Mouse (Mus musculus): ENCODE data around the gene Cd5.

Gene Cd5

GRCm38 (mm10) chr19:10723649-10724048, 15.2 kb downstream of the Cd5 start:
- DNase-seq, result no peak

GRCm38 (mm10) chr19:10723084-10723483, 15.7 kb downstream of the Cd5 start:
- peak; percentile 59 for DNase-seq

- DNase-seq, result peak; percentile 60
These were observed 17.7 kb downstream of the Cd5 start for GRCm38 (mm10) chr19:10721064-10721463.

GRCm38 (mm10) chr19:10720524-10720923, 18.3 kb downstream of the Cd5 start:
- DNase-seq, result peak; percentile 52

- DNase-seq, result peak; percentile 91
These were observed 19.1 kb downstream of the Cd5 start for GRCm38 (mm10) chr19:10719751-10720150.

GRCm38 (mm10) chr19:10718251-10718775, 20.5 kb downstream of the Cd5 start:
- DNase-seq, result peak; percentile 67

- DNase-seq, result peak; percentile 67
These were observed 23.3 kb downstream of the Cd5 start for GRCm38 (mm10) chr19:10715476-10715875.

GRCm38 (mm10) chr19:10714682-10715475, 23.9 kb downstream of the Cd5 start:
- peak; percentile 90 for DNase-seq

GRCm38 (mm10) chr19:10714168-10714567, 24.6 kb downstream of the Cd5 start:
- peak; percentile 63 for DNase-seq

- DNase-seq, result peak; percentile 52
These were observed 25.3 kb downstream of the Cd5 start for GRCm38 (mm10) chr19:10713551-10713950.

- DNase-seq, result peak; percentile 56
These were observed 26.2 kb downstream of the Cd5 start for GRCm38 (mm10) chr19:10712646-10713045.

- peak; percentile 59 for DNase-seq
These were observed 26.6 kb downstream of the Cd5 start for GRCm38 (mm10) chr19:10712194-10712593.

- peak; percentile 60 for DNase-seq
These were observed 28.1 kb downstream of the Cd5 start for GRCm38 (mm10) chr19:10710751-10711150.

- DNase-seq, result peak; percentile 93
These were observed 28.7 kb downstream of the Cd5 start for GRCm38 (mm10) chr19:10710088-10710511.

- DNase-seq, result peak; percentile 100
These were observed 29.3 kb downstream of the Cd5 start for GRCm38 (mm10) chr19:10709360-10710087.

- no peak for DNase-seq
These were observed 29.9 kb downstream of the Cd5 start for GRCm38 (mm10) chr19:10708900-10709299.

- no peak for DNase-seq
These were observed 30.9 kb downstream of the Cd5 start for GRCm38 (mm10) chr19:10707881-10708280.

GRCm38 (mm10) chr19:10707087-10707875, 31.5 kb downstream of the Cd5 start:
- DNase-seq, result peak; percentile 75

GRCm38 (mm10) chr19:10703470-10703869, 35.3 kb downstream of the Cd5 start:
- DNase-seq, result peak; percentile 76

- no peak for DNase-seq
These were observed 36.7 kb downstream of the Cd5 start for GRCm38 (mm10) chr19:10702125-10702524.

GRCm38 (mm10) chr19:10701013-10701726, 37.6 kb downstream of the Cd5 start:
- DNase-seq, result peak; percentile 78

GRCm38 (mm10) chr19:10699851-10700250, 39.0 kb downstream of the Cd5 start:
- DNase-seq, result no peak
